Mouse (Mus musculus): Measurements from ENCODE around the gene Arap1. TPM values are rescaled to one million over a fixed set of nuclear protein-coding genes. Genes with fewer than 3 reads are reported as not detected.

The Arap1 gene
- 13.1 and 14.8 TPM in 2 replicates for polyA plus RNA-seq (2015; fragmentation: Nextera tagmentation; extraction: Ambion mirVana)

- peak within 1 kb of the TSS; percentile 73 for H3K9ac ChIP-seq
- WGBS (ENCODE audit: insufficient replicate concordance) = under 1% methylated on average over 35 of the region's 35 CpGs
- H3K4me2 ChIP-seq = peak within 1 kb of the TSS; percentile 90
- peak within 1 kb of the TSS; percentile 62 for H3K27ac ChIP-seq
- H3K27me3 ChIP-seq = 0 out of 2 replicates have a peak, but pooled peaks cover 4% of the 10 kb centered on the region
- peak within 1 kb of the TSS; percentile 70 for H3K4me3 ChIP-seq (replicated peaks)
- H3K4me1 ChIP-seq (replicated peaks) = peaks cover 84% of the 10 kb centered on the region
- H3K36me3 ChIP-seq = peaks cover 32% of the 10 kb centered on the region
- peak; percentile 76 for ATAC-seq (ENCODE audit: low read depth)
- no peaks in the 10 kb centered on the region for H3K9me3 ChIP-seq (replicated peaks)
- peak; percentile 58 for DNase-seq
Measured at GRCm38 (mm10) chr7:101347767-101348270, at the start of gene Arap1. Arap1 (plus strand) TSS chr7:101348067.

- DNase-seq (no peak), ATAC-seq (ENCODE audit: low read depth) (no peak)
- H3K27ac ChIP-seq = no peak overlapping the region
- H3K4me3 ChIP-seq (replicated peaks) = no peak overlapping the region
- H3K4me2 ChIP-seq = no peak overlapping the region
- H3K27me3 ChIP-seq = peaks cover 48% of the 10 kb centered on the region
- H3K36me3 ChIP-seq = no peaks in the 10 kb centered on the region
- WGBS (ENCODE audit: insufficient replicate concordance) = 72% methylated on average over 3 of the region's 3 CpGs
- no peak overlapping the region for H3K9ac ChIP-seq
- H3K4me1 ChIP-seq (replicated peaks) = peaks cover 37% of the 10 kb centered on the region
- H3K9me3 ChIP-seq (replicated peaks) = no peaks in the 10 kb centered on the region
Measured at GRCm38 (mm10) chr7:101298375-101298774, 49.5 kb upstream of the Arap1 start.

GRCm38 (mm10) chr7:101301361-101301880 lies 46.4 kb upstream of the Arap1 start:
- Histone ChIP-seq H3K36me3 (no peaks in the 10 kb centered on the region), H3K4me3 (replicated peaks) (peak overlapping the region; percentile 71), H3K27me3 (peaks cover 42% of the 10 kb centered on the region), H3K4me1 (replicated peaks) (peaks cover 41% of the 10 kb centered on the region), H3K9ac (peak overlapping the region; percentile 76), H3K27ac (peak overlapping the region; percentile 34), H3K9me3 (replicated peaks) (no peaks in the 10 kb centered on the region), H3K4me2 (peak overlapping the region; percentile 94)
- 2% methylated on average over 30 of the region's 30 CpGs for WGBS (ENCODE audit: insufficient replicate concordance)
- peak; percentile 35 for ATAC-seq (ENCODE audit: low read depth)
- no peak for DNase-seq

- peak within 1 kb of the TSS; percentile 76 for H3K9ac ChIP-seq
- WGBS (ENCODE audit: insufficient replicate concordance) = under 1% methylated on average over 39 of the region's 39 CpGs
- H3K27me3 ChIP-seq = peaks cover 37% of the 10 kb centered on the region
- ATAC-seq (ENCODE audit: low read depth) (peak; percentile 87), DNase-seq (peak; percentile 83)
- H3K4me1 ChIP-seq (replicated peaks) = peaks cover 35% of the 10 kb centered on the region
- no peaks in the 10 kb centered on the region for H3K9me3 ChIP-seq (replicated peaks)
- peak within 1 kb of the TSS; percentile 71 for H3K4me3 ChIP-seq (replicated peaks)
- H3K4me2 ChIP-seq = peak within 1 kb of the TSS; percentile 94
- peak within 1 kb of the TSS; percentile 34 for H3K27ac ChIP-seq
- no peaks in the 10 kb centered on the region for H3K36me3 ChIP-seq
Measured at GRCm38 (mm10) chr7:101301881-101302456, 45.9 kb upstream of the Arap1 start, which contains the start of gene Atg16l2. Atg16l2 (minus strand) TSS chr7:101302251.

- no peak overlapping the region for H3K27ac ChIP-seq
- H3K4me2 ChIP-seq = peak overlapping the region; percentile 94
- no peak overlapping the region for H3K9ac ChIP-seq
- DNase-seq (no peak), ATAC-seq (ENCODE audit: low read depth) (no peak)
- H3K4me3 ChIP-seq (replicated peaks) = peak overlapping the region; percentile 71
- WGBS (ENCODE audit: insufficient replicate concordance) = 39% methylated on average over 7 of the region's 7 CpGs
- H3K9me3 ChIP-seq (replicated peaks) = no peaks in the 10 kb centered on the region
- peaks cover 35% of the 10 kb centered on the region for H3K27me3 ChIP-seq
- H3K4me1 ChIP-seq (replicated peaks) = peaks cover 33% of the 10 kb centered on the region
- H3K36me3 ChIP-seq = no peaks in the 10 kb centered on the region
Measured at GRCm38 (mm10) chr7:101302691-101303090, 45.2 kb upstream of the Arap1 start.

GRCm38 (mm10) chr7:101306841-101307240 lies 41.0 kb upstream of the Arap1 start:
- Histone ChIP-seq H3K4me1 (replicated peaks) (peaks cover 32% of the 10 kb centered on the region), H3K9me3 (replicated peaks) (no peaks in the 10 kb centered on the region), H3K27ac (no peak overlapping the region), H3K9ac (no peak overlapping the region), H3K4me2 (no peak overlapping the region), H3K27me3 (0 out of 2 replicates have a peak, but pooled peaks cover under 1% of the 10 kb centered on the region), H3K4me3 (replicated peaks) (no peak overlapping the region), H3K36me3 (no peaks in the 10 kb centered on the region)
- no peak for ATAC-seq (ENCODE audit: low read depth)
- no peak for DNase-seq
- 42% methylated on average over 2 of the region's 2 CpGs for WGBS (ENCODE audit: insufficient replicate concordance)

- peak overlapping the region; percentile 67 for H3K4me3 ChIP-seq (replicated peaks)
- WGBS (ENCODE audit: insufficient replicate concordance) = 39% methylated on average over 5 of the region's 5 CpGs
- ATAC-seq (ENCODE audit: low read depth) (no peak), DNase-seq (no peak)
- peak overlapping the region; percentile 82 for H3K9ac ChIP-seq
- no peaks in the 10 kb centered on the region for H3K27me3 ChIP-seq
- peaks cover 46% of the 10 kb centered on the region for H3K4me1 ChIP-seq (replicated peaks)
- H3K27ac ChIP-seq = peak overlapping the region; percentile 93
- H3K9me3 ChIP-seq (replicated peaks) = no peaks in the 10 kb centered on the region
- no peaks in the 10 kb centered on the region for H3K36me3 ChIP-seq
- peak overlapping the region; percentile 74 for H3K4me2 ChIP-seq
Measured at GRCm38 (mm10) chr7:101309985-101310326, 37.9 kb upstream of the Arap1 start.

GRCm38 (mm10) chr7:101310327-101311028 lies 37.4 kb upstream of the Arap1 start:
- Histone ChIP-seq H3K9me3 (replicated peaks) (no peaks in the 10 kb centered on the region), H3K27ac (peak overlapping the region; percentile 93), H3K4me2 (peak overlapping the region; percentile 74), H3K4me1 (replicated peaks) (peaks cover 51% of the 10 kb centered on the region), H3K27me3 (no peaks in the 10 kb centered on the region), H3K9ac (peak overlapping the region; percentile 82), H3K4me3 (replicated peaks) (peak overlapping the region; percentile 67), H3K36me3 (no peaks in the 10 kb centered on the region)
- peak; percentile 96 for DNase-seq
- ATAC-seq (ENCODE audit: low read depth) = peak; percentile 95
- WGBS (ENCODE audit: insufficient replicate concordance) = 1% methylated on average over 43 of the region's 43 CpGs

GRCm38 (mm10) chr7:101311061-101311460 lies 36.8 kb upstream of the Arap1 start:
- Histone ChIP-seq H3K4me1 (replicated peaks) (peaks cover 57% of the 10 kb centered on the region), H3K9ac (peak overlapping the region; percentile 52), H3K36me3 (no peaks in the 10 kb centered on the region), H3K27me3 (no peaks in the 10 kb centered on the region), H3K4me2 (peak overlapping the region; percentile 74), H3K27ac (peak overlapping the region; percentile 71), H3K9me3 (replicated peaks) (no peaks in the 10 kb centered on the region), H3K4me3 (replicated peaks) (peak overlapping the region; percentile 67)
- DNase-seq = no peak
- WGBS (ENCODE audit: insufficient replicate concordance) = 11% methylated on average over 2 of the region's 2 CpGs
- no peak for ATAC-seq (ENCODE audit: low read depth)

GRCm38 (mm10) chr7:101313033-101313432 lies 34.8 kb upstream of the Arap1 start:
- Histone ChIP-seq H3K9ac (no peak overlapping the region), H3K4me2 (no peak overlapping the region)

GRCm38 (mm10) chr7:101314396-101314795 lies 33.5 kb upstream of the Arap1 start:
- H3K36me3 ChIP-seq = no peaks in the 10 kb centered on the region
- 0 out of 2 replicates have a peak overlapping the region, but pooled peaks have one; percentile 91 for H3K27ac ChIP-seq
- 0 out of 2 replicates have a peak overlapping the region, but pooled peaks have one; percentile 36 for H3K9ac ChIP-seq
- ATAC-seq (ENCODE audit: low read depth) (no peak), DNase-seq (no peak)
- no peaks in the 10 kb centered on the region for H3K9me3 ChIP-seq (replicated peaks)
- H3K27me3 ChIP-seq = no peaks in the 10 kb centered on the region
- no peak overlapping the region for H3K4me2 ChIP-seq
- WGBS (ENCODE audit: insufficient replicate concordance) = 67% methylated on average over 5 of the region's 5 CpGs
- no peak overlapping the region for H3K4me3 ChIP-seq (replicated peaks)
- H3K4me1 ChIP-seq (replicated peaks) = peaks cover 91% of the 10 kb centered on the region

More at GRCm38 (mm10) chr7:101313033-101313432, 34.8 kb upstream of the Arap1 start:
- Histone ChIP-seq H3K4me3 (replicated peaks) (no peak overlapping the region), H3K27me3 (no peaks in the 10 kb centered on the region), H3K9me3 (replicated peaks) (no peaks in the 10 kb centered on the region), H3K4me1 (replicated peaks) (peaks cover 77% of the 10 kb centered on the region), H3K36me3 (no peaks in the 10 kb centered on the region), H3K27ac (no peak overlapping the region)
- WGBS (ENCODE audit: insufficient replicate concordance) = 67% methylated on average over 3 of the region's 3 CpGs
- ATAC-seq (ENCODE audit: low read depth) (no peak), DNase-seq (no peak)

Data from liver, embryonic 13.5 days (tissue).